Mouse (Mus musculus) CH12.LX (cell line): ENCODE measurements around the gene Snx5. TPM values are rescaled to one million over a fixed set of nuclear protein-coding genes. Genes with fewer than 3 reads are reported as not detected.

Experiments used
- DNase-seq: peaks from one replicate; pipeline ENCODE4 v3.0.0-alpha.2; 2013; ENCODE audit errors: extremely low read depth
- H3K27ac ChIP-seq: 2 replicates; pipeline ENCODE4 v1.5.1; 2012; ENCODE audit warnings: low read depth, mild to moderate bottlenecking, control low read depth, moderate library complexity; ENCODE audit not compliant: insufficient read depth
- H3K27me3 ChIP-seq: replicated peaks from 2 replicates; pipeline ENCODE3; 2012; ENCODE audit warnings: inconsistent platforms
- H3K36me3 ChIP-seq, 2 experiments: replicated peaks in 1 of 2; 2 replicates each; pipeline versions ENCODE3 to v1.6.1; 2012; ENCODE audit warnings: inconsistent platforms in 1 of 2, low read length in 1 of 2, mild to moderate bottlenecking in 1 of 2, mixed read lengths in 1 of 2, moderate library complexity in 1 of 2; ENCODE audit not compliant: control insufficient read depth in 1 of 2, insufficient read depth in 1 of 2
- H3K4me1 ChIP-seq, 2 experiments: 2 replicates each; pipeline ENCODE4 v1.6.1; 2012; ENCODE audit warnings: inconsistent platforms in 1 of 2, moderate library complexity in 1 of 2; ENCODE audit not compliant: insufficient read depth in 2 of 2, control insufficient read depth in 1 of 2
- H3K4me2 ChIP-seq: 2 replicates; pipeline ENCODE4 v1.6.1; 2012; ENCODE audit warnings: low read depth, mild to moderate bottlenecking, control low read depth; ENCODE audit not compliant: poor library complexity, insufficient read depth, severe bottlenecking
- H3K4me3 ChIP-seq, 3 experiments: fragments of 150-350 bp in 1 of 3; sonication (generic) in 1 of 3; replicated peaks in 1 of 3; 2 replicates each; pipeline versions ENCODE3 to v1.5.1; 2011 to 2012; ENCODE audit warnings: low read depth in 2 of 3, low read length in 2 of 3, mild to moderate bottlenecking in 2 of 3, moderate library complexity in 2 of 3, control low read depth in 1 of 3, improper control_type of control experiment in 1 of 3, inconsistent platforms in 1 of 3, mixed read lengths in 1 of 3; ENCODE audit not compliant: poor library complexity in 1 of 3
- H3K79me2 ChIP-seq: replicated peaks from 2 replicates; pipeline ENCODE4 v1.6.1; 2012; ENCODE audit warnings: mild to moderate bottlenecking, moderate library complexity; ENCODE audit not compliant: control insufficient read depth, poor library complexity, insufficient read depth, severe bottlenecking; ENCODE audit errors: extremely low read depth
- H3K9ac ChIP-seq: 2 replicates; pipeline ENCODE4 v1.6.1; 2012; ENCODE audit warnings: low read depth, mild to moderate bottlenecking, control low read depth, moderate library complexity; ENCODE audit not compliant: insufficient read depth
- H3K9me3 ChIP-seq: replicated peaks from 2 replicates; pipeline ENCODE3; 2012; ENCODE audit warnings: low read length, inconsistent platforms, mixed read lengths
- BHLHE40 ChIP-seq: IDR thresholded peaks from 2 replicates; pipeline ENCODE4 v1.6.1; 2011; ENCODE audit warnings: mild to moderate bottlenecking, low read depth, low read length, improper control_type of control experiment
- CHD1 ChIP-seq: IDR thresholded peaks from 2 replicates; pipeline ENCODE4 v1.6.1; 2012; ENCODE audit warnings: low read depth, low read length, improper control_type of control experiment, inconsistent platforms
- CHD2 ChIP-seq: IDR thresholded peaks from 2 replicates; pipeline ENCODE4 v1.6.1; 2011; ENCODE audit warnings: low read length, improper control_type of control experiment
- CTCF ChIP-seq, 2 experiments: IDR thresholded peaks in 1 of 2; conservative IDR thresholded peaks in 1 of 2; 2 replicates each; pipeline ENCODE4 v1.5.1; 2011 to 2012; ENCODE audit warnings: low read depth in 2 of 2, low read length in 2 of 2, improper control_type of control experiment in 1 of 2, inconsistent platforms in 1 of 2, mild to moderate bottlenecking in 1 of 2, moderate library complexity in 1 of 2
- E2F4 ChIP-seq: IDR thresholded peaks from 2 replicates; pipeline ENCODE4 v1.6.1; 2011; ENCODE audit warnings: low read depth, low read length, improper control_type of control experiment; ENCODE audit not compliant: insufficient replicate concordance
- ELF1 ChIP-seq: IDR thresholded peaks from 2 replicates; pipeline ENCODE4 v1.6.1; 2014; ENCODE audit warnings: low read depth, mild to moderate bottlenecking, inconsistent platforms, low read length, improper control_type of control experiment
- EP300 ChIP-seq: IDR thresholded peaks from 2 replicates; pipeline ENCODE4 v1.6.1; 2011; ENCODE audit warnings: low read length, improper control_type of control experiment
- ETS1 ChIP-seq: conservative IDR thresholded peaks from 2 replicates; pipeline ENCODE4 v1.6.1; 2012; ENCODE audit warnings: low read depth, mild to moderate bottlenecking, inconsistent platforms, low read length, improper control_type of control experiment, moderate library complexity
- GABPA ChIP-seq: IDR thresholded peaks from 2 replicates; pipeline ENCODE4 v1.6.1; 2012; ENCODE audit warnings: low read depth, low read length, improper control_type of control experiment, inconsistent platforms; ENCODE audit not compliant: insufficient replicate concordance
- KAT2A ChIP-seq: IDR thresholded peaks from 2 replicates; pipeline ENCODE4 v1.6.1; 2012; ENCODE audit warnings: low read length, improper control_type of control experiment, inconsistent platforms; ENCODE audit not compliant: insufficient replicate concordance
- MAX ChIP-seq: IDR thresholded peaks from 2 replicates; pipeline ENCODE4 v1.6.1; 2011; ENCODE audit warnings: low read length, improper control_type of control experiment
- MAZ ChIP-seq: IDR thresholded peaks from 2 replicates; pipeline ENCODE4 v1.6.1; 2012; ENCODE audit warnings: low read depth, mild to moderate bottlenecking, inconsistent platforms, low read length, improper control_type of control experiment, moderate library complexity
- MEF2A ChIP-seq: IDR thresholded peaks from 2 replicates; pipeline ENCODE4 v1.6.1; 2014; ENCODE audit warnings: low read depth, mild to moderate bottlenecking, inconsistent platforms, low read length, improper control_type of control experiment, borderline replicate concordance
- MXI1 ChIP-seq: IDR thresholded peaks from 2 replicates; pipeline ENCODE4 v1.6.1; 2011; ENCODE audit warnings: mild to moderate bottlenecking, low read depth, low read length, improper control_type of control experiment
- MYC ChIP-seq: IDR thresholded peaks from 2 replicates; pipeline ENCODE4 v1.6.1; 2011; ENCODE audit warnings: low read depth, mild to moderate bottlenecking, improper control_type of control experiment, low read length
- NELFE ChIP-seq: IDR thresholded peaks from 2 replicates; pipeline ENCODE4 v1.6.1; 2011; ENCODE audit warnings: low read depth, low read length, improper control_type of control experiment
- NRF1 ChIP-seq: IDR thresholded peaks from 2 replicates; pipeline ENCODE4 v1.6.1; 2014; ENCODE audit warnings: low read depth, mild to moderate bottlenecking, inconsistent platforms, low read length, improper control_type of control experiment, moderate library complexity
- PAX5 ChIP-seq: IDR thresholded peaks from 2 replicates; pipeline ENCODE4 v1.6.1; 2012; ENCODE audit warnings: low read length, inconsistent platforms, mixed read lengths
- POLR2AphosphoS2 ChIP-seq: IDR thresholded peaks from 2 replicates; pipeline ENCODE4 v1.6.1; 2011; ENCODE audit warnings: low read depth, low read length, improper control_type of control experiment
- RCOR1 ChIP-seq: conservative IDR thresholded peaks from 2 replicates; pipeline ENCODE4 v1.6.1; 2012; ENCODE audit warnings: low read depth, mild to moderate bottlenecking, inconsistent platforms, low read length, improper control_type of control experiment
- SIN3A ChIP-seq: IDR thresholded peaks from 2 replicates; pipeline ENCODE4 v1.6.1; 2012; ENCODE audit warnings: low read length, improper control_type of control experiment, inconsistent platforms
- SMC3 ChIP-seq: IDR thresholded peaks from 2 replicates; pipeline ENCODE4 v1.6.1; 2011; ENCODE audit warnings: low read depth, low read length, improper control_type of control experiment
- TCF12 ChIP-seq: IDR thresholded peaks from 2 replicates; pipeline ENCODE4 v1.6.1; 2014; ENCODE audit warnings: low read depth, mild to moderate bottlenecking, inconsistent platforms, low read length, improper control_type of control experiment
- USF1 ChIP-seq: IDR thresholded peaks from 2 replicates; pipeline ENCODE4 v1.6.1; 2014; ENCODE audit warnings: low read depth, mild to moderate bottlenecking, inconsistent platforms, low read length, improper control_type of control experiment
- ZC3H11A ChIP-seq: IDR thresholded peaks from 2 replicates; pipeline ENCODE4 v1.6.1; 2012; ENCODE audit warnings: low read depth, mild to moderate bottlenecking, inconsistent platforms, low read length, improper control_type of control experiment
- ZMIZ1 ChIP-seq: IDR thresholded peaks from 2 replicates; pipeline ENCODE4 v1.6.1; 2012; ENCODE audit warnings: low read depth, mild to moderate bottlenecking, inconsistent platforms, low read length, improper control_type of control experiment
- ZNF384 ChIP-seq: IDR thresholded peaks from 2 replicates; pipeline ENCODE4 v1.6.1; 2012; ENCODE audit warnings: low read depth, low read length, improper control_type of control experiment, inconsistent platforms
- dilution Hi-C: fragments of 300-500 bp; cut with MboI; formaldehyde crosslinking; loops from 2 replicates; pipeline ENCODE4 v1.14.3; 2020; ENCODE audit warnings: low sequenced_read_pairs; ENCODE audit not compliant: extremely low pct_unique_long_range_greater_than_20kb, extremely low pct_ligation_motif_present
- in situ Hi-C: fragments of 300-500 bp; cut with MboI; formaldehyde crosslinking; loops from 3 replicates; pipeline ENCODE4 v1.14.3; 2019; ENCODE audit warnings: low sequenced_read_pairs, low pct_ligation_motif_present, low pct_unique_long_range_greater_than_20kb, mixed read lengths
- polyA plus RNA-seq: library from polyadenylated mRNA; unstranded; fragments of >175 nt; gene quantifications from 2 replicates; pipeline ENCODE4 v1.2.1, GENCODE M21; 2012; ENCODE audit warnings: low read depth; ENCODE audit not compliant: insufficient read length
- total RNA-seq, 2 experiments: library from RNA; depleted of rRNA; stranded (reverse); fragments of 300-350 nt in 1 of 2; fragments of >200 nt in 1 of 2; gene quantifications; 2 replicates each; pipeline ENCODE4 v1.2.3; 2012 to 2014

Gene Snx5
- total and polyA plus RNA-seq, 3 experiments, result 380 to 1,220 (median 666) TPM

- DNase-seq, result no peak
- TF ChIP-seq MEF2A (no peak), CTCF (conservative IDR thresholded peaks at IDR 0.05 in 1 of 2, IDR thresholded peaks at IDR 0.05 in 1 of 2; ENCODE audit: low read depth in 2 of 2, low read length in 2 of 2) (0 out of 4 replicates have a peak, but pooled peaks of 1 of the 2 experiments have one; percentile 3)
- Histone ChIP-seq H3K4me2 (no peak overlapping the region), H3K79me2 (no peaks in the 10 kb centered on the region), H3K36me3 (no peaks in the 10 kb centered on the region), H3K4me3 (no peak overlapping the region), H3K9me3 (no peaks in the 10 kb centered on the region), H3K27me3 (no peaks in the 10 kb centered on the region), H3K27ac (no peak overlapping the region), H3K4me1 (no peaks in the 10 kb centered on the region), H3K9ac (no peak overlapping the region)
- dilution Hi-C loops (no loop called here), in situ Hi-C loops (no loop called here)
Measured at GRCm38 (mm10) chr2:144311372-144311771, 40.7 kb upstream of the Snx5 start.

GRCm38 (mm10) chr2:144310273-144310672 is 39.6 kb upstream of the Snx5 start:
- H3K4me3 ChIP-seq, result no peak overlapping the region

DNA sequence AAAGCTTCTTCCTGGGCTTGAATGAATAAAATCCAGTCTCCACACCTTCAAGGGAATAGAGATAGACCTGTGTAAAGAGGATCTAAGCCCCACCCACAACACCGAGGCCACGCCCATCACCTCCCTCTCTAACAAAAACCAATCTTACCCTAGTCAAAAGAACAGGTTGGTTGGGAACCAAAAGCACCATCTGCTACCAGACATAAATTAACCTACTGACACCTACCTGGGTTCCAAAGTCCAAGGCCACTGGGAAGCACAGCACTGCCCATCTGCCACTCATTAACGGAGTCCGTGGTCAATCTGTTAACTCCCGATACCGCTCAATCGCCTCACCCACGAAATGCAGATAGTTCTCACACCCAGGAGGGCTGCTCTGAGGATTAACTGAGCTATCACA is 37.9 kb upstream of the Snx5 start:
- in situ Hi-C loops (no loop called here), dilution Hi-C loops (no loop called here)
- peaks cover 3 to 13% of the 10 kb centered on the region in 2 experiments; a peak in 3 of 4 replicates for H3K4me1 ChIP-seq
- H3K9me3 ChIP-seq, result no peaks in the 10 kb centered on the region
- no peak overlapping the region for H3K27ac ChIP-seq
- H3K9ac ChIP-seq, result no peak overlapping the region
- no peak overlapping the region for H3K4me3 ChIP-seq
- no peaks in the 10 kb centered on the region for H3K36me3 ChIP-seq
- DNase-seq, result no peak
- TF ChIP-seq ZNF384 (no peak), RCOR1 (no peak), MEF2A (no peak), KAT2A (no peak), MXI1 (no peak), SMC3 (no peak), POLR2AphosphoS2 (no peak), MAX (no peak), E2F4 (no peak), SIN3A (no peak), NELFE (no peak), ELF1 (no peak), CHD2 (no peak), ZC3H11A (no peak), USF1 (no peak), MAZ (no peak)
- no peaks in the 10 kb centered on the region for H3K27me3 ChIP-seq
- no peak overlapping the region for H3K4me2 ChIP-seq
- H3K79me2 ChIP-seq, result no peaks in the 10 kb centered on the region

More at GRCm38 (mm10) chr2:144310273-144310672, 39.6 kb upstream of the Snx5 start:
- Histone ChIP-seq H3K36me3 (no peaks in the 10 kb centered on the region), H3K27ac (no peak overlapping the region), H3K9me3 (no peaks in the 10 kb centered on the region), H3K4me2 (no peak overlapping the region), H3K27me3 (no peaks in the 10 kb centered on the region), H3K9ac (no peak overlapping the region), H3K4me1 (no peaks in the 10 kb centered on the region), H3K79me2 (no peaks in the 10 kb centered on the region)
- no peak for DNase-seq
- dilution Hi-C loops, result no loop called here
- in situ Hi-C loops, result no loop called here
- TF ChIP-seq SIN3A, result no peak
- TF ChIP-seq MYC, result no peak
- no peak for TF ChIP-seq NRF1
- TF ChIP-seq ZC3H11A, result no peak
- no peak for TF ChIP-seq ZNF384
- no peak for TF ChIP-seq POLR2AphosphoS2
- no peak for TF ChIP-seq GABPA
- TF ChIP-seq PAX5, result no peak
- no peak for TF ChIP-seq TCF12
- TF ChIP-seq ZMIZ1, result no peak
- no peak for TF ChIP-seq CHD2
- no peak for TF ChIP-seq EP300
- no peak for TF ChIP-seq KAT2A
- TF ChIP-seq RCOR1, result no peak
- no peak for TF ChIP-seq ETS1
- TF ChIP-seq CHD1, result no peak
- TF ChIP-seq BHLHE40, result no peak
